In genomic region chr1:154688876-154689665, GRCm38 (mm10) we compare ENCODE assay signal across 10 mouse cellular contexts.
DNase-seq lines count a peak whose midpoint lies in the region; ATAC-seq lines count a peak whose summit lies in the region.
"Had no signal": no experiment of that assay in that cellular context is flagged by ENCODE, and none has a peak within 500 bp of the region (broad histone marks: within the 10 kb centered on the region; RNA-seq: fewer than 3 reads in every experiment).

No protein-coding gene starts in this region.

- no peak overlapping the region for H3K9ac ChIP-seq in forebrain, embryonic 15.5 days (replicated peaks)
- H3K9ac ChIP-seq in forebrain, embryonic 11.5 days (ENCODE audit: low read length) = no peak overlapping the region
- H3K9ac ChIP-seq in hindbrain, embryonic 13.5 days = peak overlapping the region; percentile 19; the same call in 1 of the 2 replicates
- no peak overlapping the region for H3K9ac ChIP-seq in hindbrain, embryonic 12.5 days
- peak overlapping the region; percentile 55; the same call in 1 of the 2 replicates for H3K9ac ChIP-seq in neural tube, embryonic 13.5 days
- H3K9ac ChIP-seq: liver, embryonic 15.5 days had no signal

- no peaks in the 10 kb centered on the region for H3K4me1 ChIP-seq in forebrain, embryonic 15.5 days
- H3K4me1 ChIP-seq in forebrain, embryonic 11.5 days (replicated peaks; ENCODE audit: control insufficient read depth, insufficient read depth, low read length) = 0 out of 2 replicates have a peak, but pooled peaks cover 1% of the 10 kb centered on the region
- H3K4me1 ChIP-seq in hindbrain, embryonic 13.5 days (replicated peaks) = peaks cover 6% of the 10 kb centered on the region
- peaks cover 3% of the 10 kb centered on the region; the same call in 1 of the 2 replicates for H3K4me1 ChIP-seq in hindbrain, embryonic 12.5 days
- H3K4me1 ChIP-seq in neural tube, embryonic 13.5 days (replicated peaks) = peaks cover 4% of the 10 kb centered on the region
- H3K4me1 ChIP-seq: liver, embryonic 15.5 days had no signal

- H3K27me3 ChIP-seq in forebrain, embryonic 15.5 days = no peaks in the 10 kb centered on the region
- H3K27me3 ChIP-seq in forebrain, embryonic 11.5 days (ENCODE audit: control insufficient read depth, insufficient read depth, low read length) = no peaks in the 10 kb centered on the region
- no peaks in the 10 kb centered on the region for H3K27me3 ChIP-seq in hindbrain, embryonic 13.5 days
- H3K27me3 ChIP-seq in hindbrain, embryonic 12.5 days = no peaks in the 10 kb centered on the region
- no peaks in the 10 kb centered on the region for H3K27me3 ChIP-seq in neural tube, embryonic 13.5 days
- H3K27me3 ChIP-seq: liver, embryonic 15.5 days had no signal

- no peaks in the 10 kb centered on the region for H3K9me3 ChIP-seq in forebrain, embryonic 15.5 days
- no peaks in the 10 kb centered on the region for H3K9me3 ChIP-seq in forebrain, embryonic 11.5 days (ENCODE audit: control insufficient read depth, low read length)
- H3K9me3 ChIP-seq in hindbrain, embryonic 13.5 days = no peaks in the 10 kb centered on the region
- no peaks in the 10 kb centered on the region for H3K9me3 ChIP-seq in hindbrain, embryonic 12.5 days (replicated peaks)
- H3K9me3 ChIP-seq in neural tube, embryonic 13.5 days = no peaks in the 10 kb centered on the region
- H3K9me3 ChIP-seq: liver, embryonic 15.5 days had no signal

- H3K4me3 ChIP-seq in forebrain, embryonic 15.5 days = no peak overlapping the region
- no peak overlapping the region for H3K4me3 ChIP-seq in forebrain, embryonic 11.5 days (ENCODE audit: low read depth, low read length)
- no peak overlapping the region for H3K4me3 ChIP-seq in hindbrain, embryonic 13.5 days
- H3K4me3 ChIP-seq in hindbrain, embryonic 12.5 days = no peak overlapping the region
- H3K4me3 ChIP-seq in neural tube, embryonic 13.5 days = no peak overlapping the region
- H3K4me3 ChIP-seq: liver, embryonic 15.5 days had no signal

- peak; percentile 32; the same call in 1 of the 2 replicates for ATAC-seq in forebrain, embryonic 15.5 days (replicated peaks)
- no peak for ATAC-seq in forebrain, embryonic 11.5 days (replicated peaks; ENCODE audit: low FRiP score)
- ATAC-seq in hindbrain, embryonic 13.5 days (ENCODE audit: low FRiP score) = no peak
- no peak for ATAC-seq in hindbrain, embryonic 12.5 days (ENCODE audit: low FRiP score)
- ATAC-seq in neural tube, embryonic 13.5 days (ENCODE audit: low read depth) = no peak; the same call in 1 of the 2 replicates

- H3K27ac ChIP-seq in forebrain, embryonic 15.5 days (replicated peaks) = peak overlapping the region; percentile 39
- H3K27ac ChIP-seq in forebrain, embryonic 11.5 days (ENCODE audit: low read depth, low read length) = no peak overlapping the region
- H3K27ac ChIP-seq in hindbrain, embryonic 13.5 days = peak overlapping the region; percentile 30; the same call in 1 of the 2 replicates
- no peak overlapping the region for H3K27ac ChIP-seq in hindbrain, embryonic 12.5 days
- peak overlapping the region; percentile 13; the same call in 1 of the 2 replicates for H3K27ac ChIP-seq in neural tube, embryonic 13.5 days (replicated peaks)
- H3K27ac ChIP-seq: liver, embryonic 15.5 days had no signal

- no peaks in the 10 kb centered on the region for H3K36me3 ChIP-seq in forebrain, embryonic 15.5 days
- H3K36me3 ChIP-seq in forebrain, embryonic 11.5 days (ENCODE audit: control insufficient read depth, insufficient read depth, low read length) = no peaks in the 10 kb centered on the region
- H3K36me3 ChIP-seq in hindbrain, embryonic 13.5 days = no peaks in the 10 kb centered on the region
- no peaks in the 10 kb centered on the region for H3K36me3 ChIP-seq in hindbrain, embryonic 12.5 days
- no peaks in the 10 kb centered on the region for H3K36me3 ChIP-seq in neural tube, embryonic 13.5 days
- H3K36me3 ChIP-seq: liver, embryonic 15.5 days had no signal

- WGBS in forebrain, embryonic 15.5 days = 48% methylated on average over 14 of the region's 14 CpGs
- WGBS in forebrain, embryonic 11.5 days = 47% methylated on average over 14 of the region's 14 CpGs
- WGBS in hindbrain, embryonic 13.5 days = 49% methylated on average over 14 of the region's 14 CpGs
- WGBS in hindbrain, embryonic 12.5 days = 39% methylated on average over 14 of the region's 14 CpGs
- 42% methylated on average over 14 of the region's 14 CpGs for WGBS in neural tube, embryonic 13.5 days

- DNase-seq in forebrain, embryonic 11.5 days (ENCODE audit: low spot score) = no peak
- DNase-seq in frontal cortex, adult 2 months (ENCODE audit: extremely low spot score in 1 of 2, low spot score in 1 of 2) = peak; percentile 58 to 67
- DNase-seq in lung, postnatal 36 days = no peak
- no peak for DNase-seq in embryo, embryonic 10 days (ENCODE audit: low spot score)
- DNase-seq: kidney, postnatal 10 days had no signal

- H3K4me2 ChIP-seq in forebrain, embryonic 15.5 days (replicated peaks) = no peak overlapping the region
- no peak overlapping the region for H3K4me2 ChIP-seq in forebrain, embryonic 11.5 days (ENCODE audit: low read depth, low read length, severe bottlenecking)
- H3K4me2 ChIP-seq in hindbrain, embryonic 13.5 days = 0 out of 2 replicates have a peak overlapping the region, but pooled peaks have one; percentile 6
- no peak overlapping the region for H3K4me2 ChIP-seq in hindbrain, embryonic 12.5 days (replicated peaks)
- H3K4me2 ChIP-seq in neural tube, embryonic 13.5 days = peak overlapping the region; percentile 24; the same call in 1 of the 2 replicates
- H3K4me2 ChIP-seq: liver, embryonic 15.5 days had no signal

Comparison
In these comparisons a context has a peak if more than half of its experiments do, and no peak if none do; other contexts are left out.
1. H3K27ac ChIP-seq: peak in forebrain, embryonic 15.5 days (single experiment), hindbrain, embryonic 13.5 days (single experiment) and neural tube, embryonic 13.5 days (single experiment); none in forebrain, embryonic 11.5 days (single experiment) and hindbrain, embryonic 12.5 days (single experiment).
2. H3K4me2 ChIP-seq: peak in hindbrain, embryonic 13.5 days (single experiment) and neural tube, embryonic 13.5 days (single experiment); none in forebrain, embryonic 15.5 days (single experiment), forebrain, embryonic 11.5 days (single experiment) and hindbrain, embryonic 12.5 days (single experiment).
3. H3K9ac ChIP-seq: peak in hindbrain, embryonic 13.5 days (single experiment) and neural tube, embryonic 13.5 days (single experiment); none in forebrain, embryonic 15.5 days (single experiment), forebrain, embryonic 11.5 days (single experiment) and hindbrain, embryonic 12.5 days (single experiment).
4. DNase-seq: peak in frontal cortex, adult 2 months (2 of 2); none in forebrain, embryonic 11.5 days (single experiment), lung, postnatal 36 days (single experiment) and embryo, embryonic 10 days (single experiment).